Mouse (Mus musculus) gastrocnemius, postnatal 4 days (tissue): ENCODE data around the gene Lgi2. TPM values are rescaled to one million over a fixed set of nuclear protein-coding genes. Genes with fewer than 3 reads are reported as not detected.

ENCODE experiments used
- total RNA-seq, 2 experiments: library from RNA; stranded (reverse); gene quantifications; 2 replicates each; pipeline ENCODE4 v1.2.3; 2021

Lgi2 gene
- total RNA-seq, 2 experiments from 2014 or later = 8.7 to 10.6 TPM

Other genes starting within 250 kb of the Lgi2 start
- gene Sod3, start 202.7 kb downstream of the Lgi2 start, total RNA-seq = 10 to 100 TPM; 13.7 to 21.2 TPM
- 1 to 10 TPM; 4.4 to 4.6 TPM for gene Ccdc149, start 94.9 kb downstream of the Lgi2 start, total RNA-seq
- gene Sepsecs, start 103.2 kb upstream of the Lgi2 start, total RNA-seq = 1 to 10 TPM; 7.5 TPM
- 1 to 10 TPM; 7.8 to 8.1 TPM for gene Pi4k2b, start 175.1 kb upstream of the Lgi2 start, total RNA-seq
- 1 to 10 TPM; 7.9 to 9.5 TPM for gene Zcchc4, start 208.9 kb upstream of the Lgi2 start, total RNA-seq